Mouse (Mus musculus) CD4-positive, CD25-positive, alpha-beta regulatory T cell, adult 4 months (primary cell): Measurements from ENCODE around the gene Ttll5. TPM values are rescaled to one million over a fixed set of nuclear protein-coding genes. Genes with fewer than 3 reads are reported as not detected.

ENCODE experiments used
- ATAC-seq: one replicate; pipeline ENCODE4 v1.8.0; 2017
- polyA plus RNA-seq, 2 experiments: library from polyadenylated mRNA; unstranded; fragments of 100-300 nt; shearing (Covaris generic); gene quantifications; one replicate each; pipeline ENCODE4 v1.2.1; 2017

Gene Ttll5
- polyA plus RNA-seq, 2 experiments from 2014 or later: 8.3 to 11.0 TPM

DNA sequence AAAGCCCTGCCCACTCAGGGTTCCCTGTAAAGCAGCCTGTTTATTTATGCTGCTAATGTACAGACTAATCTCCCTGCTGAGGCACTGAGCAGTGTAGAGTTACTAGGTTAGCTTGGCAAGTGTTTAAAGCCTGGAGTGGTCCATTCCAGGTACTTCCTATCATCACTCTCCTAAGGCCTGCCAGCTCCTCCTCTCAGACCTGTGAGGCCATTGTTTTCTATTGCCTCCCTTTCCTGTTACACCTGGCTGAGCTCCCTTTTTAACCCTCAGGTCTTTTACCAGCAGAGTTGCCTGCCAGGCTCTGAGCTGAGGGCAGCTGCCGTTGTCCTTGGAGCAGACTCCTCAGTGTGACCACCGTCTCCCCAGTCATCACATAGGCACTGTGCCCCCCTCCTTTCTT is 146.3 kb downstream of the Ttll5 start:
- ATAC-seq: no peak

DNA sequence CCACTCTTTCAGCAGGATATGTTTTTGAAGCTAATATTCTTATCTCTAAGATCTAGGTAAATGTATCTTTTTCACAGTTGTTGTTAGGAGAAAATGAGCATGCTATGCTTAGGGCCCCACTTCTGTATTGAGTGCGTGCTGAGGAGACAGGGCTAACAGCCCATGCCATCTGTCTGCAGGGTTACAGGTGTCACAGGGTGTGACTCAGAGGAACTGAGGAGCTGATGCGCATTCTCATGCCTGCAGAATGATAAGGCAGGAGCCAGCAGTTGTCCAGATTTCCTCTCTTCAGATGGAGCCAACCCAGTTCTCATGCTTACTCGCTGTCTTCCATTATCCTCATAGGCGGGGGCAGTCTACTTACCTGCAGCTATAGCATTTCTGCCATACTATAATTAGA is 147.2 kb downstream of the Ttll5 start:
- no peak for ATAC-seq

DNA sequence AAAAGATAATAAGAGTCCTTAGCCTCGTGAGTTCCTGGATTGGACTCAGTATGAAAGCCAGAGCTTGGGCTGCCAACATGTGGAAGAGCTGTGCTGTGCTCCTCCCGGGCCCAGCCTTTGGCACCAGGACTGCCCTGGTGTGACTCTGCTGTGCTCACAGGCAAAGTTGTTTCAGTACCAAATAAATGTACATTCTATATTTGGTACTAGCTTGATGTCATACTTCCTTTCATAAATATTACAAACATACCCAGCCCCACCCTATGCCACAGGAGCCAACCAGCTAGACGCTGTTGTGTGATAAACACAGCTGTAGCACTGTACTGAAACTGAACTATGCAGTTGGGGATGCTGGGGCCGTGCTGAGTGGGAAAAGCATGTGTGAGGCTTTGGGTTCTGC is 149.1 kb downstream of the Ttll5 start:
- ATAC-seq: peak; percentile 74

DNA sequence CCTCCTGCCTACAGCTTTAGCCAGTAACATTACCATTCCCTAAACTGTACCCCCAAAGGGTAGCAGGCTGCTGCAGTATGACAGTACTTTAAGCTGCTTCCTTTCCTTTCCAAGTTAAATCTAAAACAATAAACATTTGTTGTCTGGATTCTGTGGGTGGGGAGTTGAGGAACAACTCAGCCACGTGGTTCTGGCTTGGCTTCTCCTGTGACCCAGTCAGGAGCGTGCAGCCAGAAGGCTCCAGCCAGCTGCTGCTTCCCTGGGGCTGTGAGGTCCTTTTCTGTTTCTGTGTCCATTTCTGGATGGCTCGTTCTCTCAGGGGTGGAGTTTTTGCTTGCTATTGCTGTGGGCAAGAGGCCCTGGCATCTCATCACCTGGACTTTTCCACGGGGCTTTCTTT is 149.6 kb downstream of the Ttll5 start:
- ATAC-seq: no peak

DNA sequence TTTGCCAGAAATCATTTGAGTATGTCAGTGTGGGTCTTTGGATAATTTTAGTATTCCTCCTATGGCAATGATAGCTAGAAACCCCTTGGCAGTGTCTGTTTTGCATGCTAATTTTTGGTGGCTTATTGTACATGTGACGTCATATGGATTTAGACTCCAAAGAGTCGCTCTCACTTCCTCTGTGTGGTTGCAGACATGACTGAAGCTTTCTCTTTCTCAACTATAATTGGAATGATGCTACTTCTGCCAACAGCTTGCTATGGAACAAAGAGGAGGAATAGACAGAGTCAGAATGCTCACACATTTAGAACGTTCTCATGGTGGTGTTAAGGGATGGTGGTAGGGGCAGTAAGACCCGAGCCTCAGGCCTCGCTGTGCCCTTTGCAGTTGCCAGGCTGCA is 155.5 kb downstream of the Ttll5 start:
- ATAC-seq: no peak

DNA sequence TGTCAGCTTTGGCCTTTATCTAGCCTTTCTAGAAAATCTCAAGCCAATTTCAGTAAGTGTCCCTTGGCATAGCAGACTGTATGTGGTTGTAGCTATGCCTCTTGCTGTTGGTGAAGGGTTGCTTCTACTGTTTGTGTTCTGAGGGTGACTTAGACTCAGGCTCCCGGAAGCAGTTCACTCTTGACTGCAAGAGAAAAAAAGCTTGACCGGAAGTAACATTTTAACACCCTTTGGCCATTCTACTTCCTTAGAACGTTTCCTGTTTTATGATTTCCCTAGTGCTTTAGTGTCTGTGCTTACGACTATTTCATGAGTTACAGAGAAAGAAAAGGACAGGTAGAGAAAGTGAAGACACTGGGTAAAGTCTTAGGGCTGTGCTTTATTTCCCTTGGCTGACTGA is 161.1 kb downstream of the Ttll5 start:
- ATAC-seq: no peak

DNA sequence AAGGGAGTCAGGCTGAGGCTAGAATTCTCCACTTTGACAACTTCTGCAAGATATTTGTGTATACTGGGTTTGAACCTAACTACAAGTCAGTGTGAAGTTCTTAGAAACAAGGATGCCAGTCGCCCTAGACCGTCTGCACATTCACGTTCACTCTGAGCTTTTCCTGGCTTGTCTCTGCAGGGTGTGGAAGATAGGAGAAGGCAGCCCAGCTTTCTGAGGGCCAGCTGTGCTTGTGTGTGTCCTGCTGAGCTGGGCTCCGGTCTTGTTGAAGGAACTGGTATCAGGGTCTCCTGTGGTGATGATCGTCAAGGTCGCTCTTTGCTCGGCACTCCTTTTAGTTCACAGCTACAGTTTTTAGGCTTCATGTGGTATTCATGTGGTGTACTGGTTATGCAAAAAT is 161.6 kb downstream of the Ttll5 start:
- ATAC-seq: no peak

DNA sequence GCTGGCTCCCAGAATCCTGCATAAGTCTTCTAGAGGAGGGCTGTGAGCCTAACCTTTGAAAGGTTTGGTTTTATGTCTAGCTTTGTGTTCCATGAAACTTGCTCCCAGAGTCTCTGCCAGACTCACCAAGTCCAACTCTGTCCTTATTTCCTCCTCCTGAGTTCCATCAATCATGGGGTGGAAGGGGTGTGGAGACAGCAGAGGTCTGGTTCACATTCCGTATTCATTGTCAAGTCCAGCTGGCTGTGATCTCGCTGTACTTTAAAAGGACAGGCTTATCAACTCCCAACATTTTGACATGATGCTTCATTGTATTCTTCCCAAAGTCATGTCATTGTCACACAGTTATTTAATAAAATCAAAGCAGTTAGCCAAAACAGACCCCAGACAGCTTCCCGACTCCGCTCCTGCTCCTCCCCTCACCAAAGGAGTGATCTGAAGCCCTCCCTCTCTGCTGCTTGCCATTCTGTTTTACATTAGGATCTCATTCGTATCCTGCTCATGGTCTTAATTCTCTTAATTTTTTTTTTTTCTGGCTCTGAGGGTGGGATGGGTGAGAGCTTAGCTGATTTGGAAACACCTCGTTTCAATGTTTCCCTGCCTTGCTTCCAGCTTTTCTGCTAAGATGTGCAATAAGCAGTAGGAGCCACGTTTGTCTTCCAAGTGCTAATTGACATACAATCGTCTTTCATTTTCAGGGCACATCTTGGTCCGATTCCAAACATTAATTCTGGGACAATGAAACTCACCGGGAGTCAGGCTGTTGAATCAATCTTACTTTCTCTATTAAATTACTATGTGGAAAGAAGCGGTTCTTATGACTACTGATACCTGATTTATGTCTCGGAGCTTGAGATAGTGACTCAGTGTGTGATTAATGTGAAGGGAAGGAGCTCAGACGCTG is 162.3 kb downstream of the Ttll5 start:
- no peak for ATAC-seq

DNA sequence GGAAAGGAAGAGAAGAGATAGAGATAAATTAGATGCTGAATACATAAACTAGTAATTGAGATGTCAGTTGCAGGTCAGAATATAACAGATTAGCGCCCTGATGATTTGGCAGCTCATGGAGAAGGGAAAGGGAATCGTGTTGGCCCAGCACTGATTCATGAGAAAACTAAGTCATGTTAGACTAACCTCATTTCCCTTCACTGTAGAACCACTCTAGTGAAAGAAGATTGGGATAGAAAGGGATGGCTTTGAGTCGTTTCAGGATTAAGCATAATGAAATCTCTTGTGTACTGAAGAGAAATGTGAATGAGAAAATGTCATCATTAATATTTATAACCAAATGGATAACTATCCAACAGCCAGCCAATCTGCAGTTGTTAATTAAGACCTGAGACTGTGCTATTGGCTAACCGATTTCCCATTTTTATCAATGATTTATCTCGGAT is 163.0 kb downstream of the Ttll5 start:
- no peak for ATAC-seq

DNA sequence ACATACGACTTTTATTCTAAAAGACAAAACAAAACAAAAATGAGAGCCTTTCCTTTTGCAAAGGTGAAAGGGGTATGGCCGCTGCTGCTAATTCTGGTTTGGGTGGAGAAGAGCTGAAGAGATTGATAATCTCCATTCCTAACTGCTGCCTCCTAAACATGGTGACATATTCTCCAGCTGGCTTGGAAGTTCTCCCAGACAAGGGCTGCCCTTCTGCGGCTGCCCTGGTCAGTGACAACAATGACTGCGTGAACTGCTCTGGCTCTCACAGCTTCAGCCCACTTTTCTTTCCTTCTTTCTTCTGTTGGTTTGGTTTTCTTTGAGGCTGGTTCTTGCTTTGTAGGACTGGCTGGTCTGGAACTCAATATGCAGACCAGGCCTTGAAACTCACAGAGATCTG is 163.7 kb downstream of the Ttll5 start:
- no peak for ATAC-seq

DNA sequence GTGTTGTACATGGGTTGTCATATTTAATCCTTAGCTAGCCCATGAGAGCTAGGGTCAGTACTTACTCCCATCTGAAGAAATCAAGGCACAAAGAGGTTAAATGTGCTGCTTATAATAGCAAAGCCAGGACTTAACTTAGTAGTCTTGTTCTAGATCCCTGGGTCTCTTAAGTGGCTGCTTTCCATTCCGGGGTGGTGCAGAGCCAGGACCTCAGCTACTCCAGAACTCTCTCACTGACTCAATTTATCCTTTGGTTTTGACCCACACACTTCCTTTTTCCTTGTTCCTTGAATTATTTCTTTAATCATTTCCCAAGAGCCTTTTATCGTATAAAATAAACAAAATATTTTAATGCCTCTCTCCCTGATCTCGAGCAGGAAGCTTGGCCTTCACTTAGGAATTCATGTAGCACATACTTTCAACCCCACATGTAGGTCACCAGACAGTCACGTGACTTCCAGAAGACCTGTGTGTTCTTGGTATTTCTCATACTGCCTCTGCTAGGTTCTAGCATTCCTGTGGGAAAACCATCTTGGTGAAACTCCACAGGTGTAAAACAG is 164.4 kb downstream of the Ttll5 start:
- no peak for ATAC-seq

DNA sequence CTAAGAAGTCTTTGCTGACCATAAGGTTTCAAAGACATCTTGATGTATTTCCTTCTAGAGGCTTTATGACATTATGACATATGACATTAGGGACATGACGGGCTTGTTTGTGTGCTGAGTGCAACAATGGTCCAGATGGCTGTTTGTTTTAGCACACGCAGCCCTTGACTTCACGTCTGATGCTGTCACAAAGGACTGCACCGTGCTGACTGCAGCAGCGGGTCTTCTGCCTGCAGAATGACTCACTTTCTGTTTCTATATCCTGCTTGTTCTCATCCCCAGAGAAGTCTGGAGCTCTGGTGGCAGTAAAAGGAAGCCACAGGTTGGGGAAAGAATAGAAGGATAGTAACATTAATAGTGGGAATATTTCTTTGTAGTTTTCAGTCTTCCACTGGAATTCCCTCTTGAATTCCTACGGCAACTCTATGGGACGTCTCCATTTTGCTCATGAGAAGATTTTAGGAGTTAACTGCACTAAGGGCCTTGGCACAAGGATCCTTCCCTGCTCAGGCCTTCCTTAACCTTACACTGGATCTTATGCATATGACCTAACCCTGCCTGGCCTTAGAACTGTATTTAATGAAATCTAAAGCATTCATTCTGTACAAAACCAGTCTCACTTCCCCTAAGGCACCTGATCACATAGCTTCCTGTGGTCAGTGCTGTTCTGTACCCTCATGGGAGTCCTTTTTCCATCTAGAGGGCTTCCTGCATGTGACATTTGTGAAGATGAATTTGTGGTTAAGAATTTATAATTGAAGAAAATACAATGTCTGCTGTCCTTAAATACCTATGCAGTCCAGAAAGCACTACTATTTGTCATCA is 167.8 kb downstream of the Ttll5 start:
- ATAC-seq: peak; percentile 47

DNA sequence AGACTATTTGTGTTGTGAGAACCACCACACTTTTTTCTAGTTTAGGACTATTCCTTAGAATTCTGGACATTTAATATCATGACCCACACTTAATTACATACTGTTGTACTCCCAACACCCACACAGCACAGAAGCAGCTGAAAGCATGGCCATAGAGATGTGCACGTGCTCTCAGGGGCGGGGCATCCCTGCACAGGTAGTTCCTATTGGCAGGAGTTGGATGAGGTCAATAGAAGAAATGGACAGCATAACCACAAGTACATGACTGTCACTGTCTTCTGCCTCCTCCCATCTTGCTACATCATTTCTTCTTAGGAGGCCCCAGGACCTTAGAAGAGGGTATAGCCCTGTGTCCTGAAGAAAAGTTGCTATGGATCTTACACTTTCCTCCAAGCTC is 168.4 kb downstream of the Ttll5 start:
- no peak for ATAC-seq

DNA sequence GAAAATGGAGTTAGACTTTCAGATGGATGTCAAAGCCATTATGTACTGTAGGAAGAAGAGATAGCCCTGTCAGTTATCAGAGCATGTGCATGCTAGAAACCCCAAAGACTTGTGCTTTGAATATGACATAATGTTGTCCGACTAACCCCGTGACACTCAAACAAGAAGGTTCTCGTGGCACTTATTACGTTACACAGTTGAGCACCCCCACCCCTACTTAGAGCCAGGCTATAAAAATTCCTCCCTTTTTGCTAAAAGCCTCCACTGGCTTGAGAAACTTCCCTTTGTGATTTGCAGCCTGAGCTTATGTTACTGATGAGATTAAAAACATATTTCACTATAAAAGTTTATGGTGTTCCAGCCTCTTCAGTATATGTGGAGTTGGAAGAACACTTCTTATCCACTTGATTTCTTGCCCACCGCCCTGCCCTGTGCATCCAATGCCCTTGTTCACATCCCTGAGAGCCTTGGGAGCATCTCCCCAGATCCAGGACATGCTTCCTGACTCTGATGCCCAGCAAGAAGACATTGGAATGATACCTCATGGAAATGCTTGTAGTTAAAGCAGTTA is 169.4 kb downstream of the Ttll5 start:
- ATAC-seq: no peak

DNA sequence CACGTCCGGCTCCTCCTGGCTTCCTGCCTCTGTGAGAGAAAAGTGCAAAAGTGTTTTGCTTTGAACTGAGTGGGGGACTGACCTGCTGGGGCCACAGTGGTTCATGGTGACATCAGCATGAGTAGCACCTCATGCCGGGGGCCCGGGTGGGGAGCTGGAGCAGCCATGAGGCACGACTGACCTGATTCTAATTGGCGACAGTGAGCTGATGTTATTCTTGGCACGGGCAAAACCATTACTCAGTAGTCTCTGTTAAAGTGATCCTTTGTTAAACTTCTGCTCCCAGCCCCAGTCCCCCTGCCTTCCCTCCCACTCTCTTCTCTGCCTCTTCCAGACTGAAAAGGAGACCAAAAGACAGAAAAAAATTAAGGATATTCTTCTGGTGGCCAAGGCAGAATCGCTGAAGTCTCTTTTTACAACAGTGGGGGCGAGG is 176.2 kb downstream of the Ttll5 start:
- no peak for ATAC-seq

DNA sequence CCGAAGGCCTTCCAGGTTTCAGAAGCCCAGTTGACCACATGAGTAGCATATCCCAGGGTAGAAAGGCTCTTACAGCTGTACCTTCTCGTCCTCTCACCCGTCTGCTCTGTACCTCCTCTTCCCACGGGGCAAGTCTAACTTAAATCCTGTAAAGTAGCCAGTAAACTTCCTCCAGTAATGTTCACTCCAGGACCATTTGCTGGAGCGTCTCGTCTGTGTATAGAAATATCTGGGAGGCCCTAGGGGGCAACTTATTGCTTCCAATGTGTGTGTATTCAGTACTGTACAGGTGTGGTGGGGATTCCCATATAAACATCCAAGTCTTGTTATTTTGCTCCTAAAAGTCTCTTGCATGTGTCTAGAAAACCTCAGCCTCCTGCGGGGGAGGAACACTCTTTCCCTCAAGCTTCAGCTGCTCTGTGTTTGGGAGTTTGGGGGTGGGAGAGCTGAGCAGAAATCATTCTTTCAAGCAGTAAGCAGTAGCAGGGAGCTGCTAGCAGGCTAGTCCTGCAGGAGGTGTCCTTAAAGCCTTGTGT is 176.7 kb downstream of the Ttll5 start:
- ATAC-seq: no peak

DNA sequence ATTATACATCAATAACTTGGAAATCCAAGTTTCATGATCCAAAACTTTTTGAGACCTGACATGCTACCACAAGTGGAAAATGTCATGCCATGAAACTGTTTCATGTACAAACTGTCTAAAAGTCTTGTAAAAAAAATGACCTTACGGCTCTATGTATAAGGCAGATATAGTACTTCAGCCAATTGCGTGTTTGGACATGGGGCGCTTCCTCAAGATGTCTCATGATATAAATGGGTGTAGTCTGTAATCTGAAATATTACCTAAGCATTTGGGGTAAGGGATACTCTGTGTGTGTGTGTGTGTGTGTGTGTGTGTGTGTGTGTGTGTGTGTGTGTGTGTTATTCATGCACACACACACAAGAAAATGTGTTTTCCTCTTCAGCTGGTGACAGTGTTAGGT is 180.2 kb downstream of the Ttll5 start:
- ATAC-seq: no peak

DNA sequence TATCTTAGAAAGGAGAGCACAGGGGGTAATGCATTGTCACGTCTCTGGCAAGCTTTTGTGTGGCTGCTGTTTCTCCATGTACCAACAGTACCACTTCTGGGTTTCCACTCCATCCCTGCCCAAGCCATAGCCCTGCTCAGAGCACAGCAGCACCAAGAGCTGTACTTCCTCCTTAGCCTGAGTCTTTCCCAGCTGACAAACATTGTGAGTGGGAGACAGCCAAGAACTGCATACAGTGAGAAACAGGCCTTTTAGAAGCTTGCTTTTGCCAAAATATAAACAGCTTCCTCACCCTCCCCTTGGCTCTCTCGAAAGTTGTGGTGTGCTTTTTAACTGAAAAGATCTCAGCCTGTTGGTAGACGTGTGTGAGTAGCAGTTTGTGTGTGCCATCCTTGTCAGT is 182.9 kb downstream of the Ttll5 start:
- no peak for ATAC-seq

DNA sequence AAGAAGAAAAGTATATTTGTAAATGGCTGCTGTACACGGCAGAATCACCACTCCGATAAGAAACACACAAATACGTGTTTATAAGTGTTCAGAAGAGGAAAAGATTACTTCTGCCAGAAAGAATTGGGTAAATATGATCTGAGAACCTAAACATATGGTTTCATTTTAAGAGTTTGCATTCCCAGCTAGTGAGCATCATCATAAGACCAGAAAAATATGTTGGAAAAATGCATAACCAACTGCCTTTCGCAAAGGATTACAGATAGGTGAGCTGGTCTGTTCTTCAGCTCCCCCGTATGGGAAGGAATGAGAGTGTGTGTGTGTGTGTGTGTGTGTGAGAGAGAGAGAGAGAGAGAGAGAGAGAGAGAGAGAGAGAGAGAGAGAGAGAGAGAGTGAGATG is 186.2 kb downstream of the Ttll5 start:
- no peak for ATAC-seq

DNA sequence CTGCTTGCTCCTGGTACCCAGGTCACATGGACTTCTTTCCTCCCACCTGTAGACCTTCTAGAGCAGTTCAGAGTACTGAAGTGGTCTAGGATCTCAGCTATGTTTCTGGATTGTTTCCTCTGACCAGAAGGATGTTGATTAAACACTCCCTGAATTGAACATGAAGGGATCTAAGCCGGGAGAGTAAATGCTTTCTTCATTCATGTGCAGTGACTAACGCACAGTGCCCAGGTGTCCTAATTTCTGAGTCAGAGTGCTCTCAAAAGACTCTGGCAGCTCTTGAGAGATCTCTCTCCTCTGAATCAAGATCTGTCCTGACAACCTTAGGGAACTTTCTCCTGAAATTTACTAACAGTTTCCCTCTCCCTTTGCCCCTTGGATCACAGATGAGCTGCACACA is 187.7 kb downstream of the Ttll5 start:
- ATAC-seq: no peak

DNA sequence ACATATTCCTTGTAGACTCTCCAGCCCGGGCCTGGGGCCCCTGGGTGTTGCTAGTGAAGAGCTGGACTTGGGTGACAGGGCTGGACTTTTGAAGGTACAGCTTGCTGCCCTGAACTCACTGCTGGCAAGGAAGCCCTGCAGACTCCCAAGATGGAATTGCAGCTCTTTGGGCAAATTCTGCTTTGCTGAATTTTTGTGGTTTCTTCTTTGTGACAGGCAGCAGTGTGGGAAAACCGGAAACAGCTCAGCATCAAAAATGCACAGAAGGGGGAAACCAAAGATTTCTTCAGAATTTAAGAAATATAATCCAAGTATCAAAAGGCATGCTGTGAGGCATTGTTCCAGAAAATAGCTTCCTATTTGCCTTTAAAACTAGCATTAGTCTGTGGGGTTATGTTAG is 189.7 kb downstream of the Ttll5 start:
- no peak for ATAC-seq

DNA sequence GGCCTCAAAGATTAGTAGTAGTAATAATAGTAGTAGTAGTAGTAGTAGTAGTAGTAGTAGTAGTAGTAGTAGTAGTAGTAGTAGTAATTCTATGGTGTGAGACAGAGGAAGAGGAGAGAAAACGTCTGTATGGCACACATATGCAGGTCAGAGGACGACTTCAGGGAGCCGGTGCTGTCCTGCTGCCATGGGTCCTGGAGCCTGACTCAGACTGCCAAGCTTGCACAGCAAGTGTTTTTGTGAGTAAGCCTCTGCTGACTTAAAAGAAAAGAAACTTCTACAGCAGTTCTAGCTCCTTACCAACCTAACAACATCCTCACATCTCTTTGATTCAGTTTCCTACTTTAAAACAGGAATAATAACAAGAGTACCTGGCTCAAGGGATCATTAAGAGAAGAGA is 190.2 kb downstream of the Ttll5 start:
- no peak for ATAC-seq

DNA sequence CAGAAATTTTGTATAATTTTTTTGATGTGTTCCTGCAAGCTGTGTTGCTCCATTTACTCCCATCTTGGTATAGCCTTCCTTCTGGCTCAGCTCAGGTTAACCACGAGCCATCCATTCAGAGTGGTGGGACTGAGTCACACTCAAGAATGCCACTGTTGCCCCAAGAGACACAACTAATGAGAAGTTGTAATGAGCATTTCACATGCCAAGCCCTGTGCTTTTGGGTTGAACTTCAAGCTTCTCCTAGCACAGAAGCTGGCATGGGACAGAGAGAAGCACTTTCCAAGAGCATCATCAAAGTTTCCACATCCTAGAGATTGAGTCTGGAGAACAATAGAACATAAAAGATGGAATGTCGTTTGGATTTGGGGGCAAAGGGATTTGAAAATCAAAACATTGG is 190.7 kb downstream of the Ttll5 start:
- ATAC-seq: no peak
